Mouse (Mus musculus): ENCODE measurements at regions not wholly inside any gene's neighbourhood (a gene's known extent, or its start where the extent isn't known, plus 50 kb on each side); places are given as distances from the start of the nearest gene placed in this dataset.
A peak's percentile ranks its signal among the peaks of the same experiment; 100 is the strongest.

GRCm38 (mm10) chr4:137160526-137160925, 111.9 kb upstream of the Zbtb40 start:
- no peak for DNase-seq (ENCODE audit: low spot score)

- DNase-seq (ENCODE audit: low spot score): no peak
These were observed 109.6 kb upstream of the Zbtb40 start for GRCm38 (mm10) chr4:137158201-137158600.

- no peak for DNase-seq (ENCODE audit: low spot score)
These were observed 108.0 kb upstream of the Zbtb40 start for GRCm38 (mm10) chr4:137156441-137157105.

- DNase-seq (ENCODE audit: low spot score): no peak
These were observed 100.2 kb upstream of the Zbtb40 start for GRCm38 (mm10) chr4:137148756-137149155.

- DNase-seq (ENCODE audit: low spot score): no peak
These were observed 99.2 kb upstream of the Zbtb40 start for GRCm38 (mm10) chr4:137147795-137148194.

GRCm38 (mm10) chr4:137146326-137146725, 97.7 kb upstream of the Zbtb40 start:
- DNase-seq (ENCODE audit: low spot score): no peak

- no peak for DNase-seq (ENCODE audit: low spot score)
These were observed 93.7 kb upstream of the Zbtb40 start for GRCm38 (mm10) chr4:137142316-137142715.

- no peak for DNase-seq (ENCODE audit: low spot score)
These were observed 90.6 kb upstream of the Zbtb40 start for GRCm38 (mm10) chr4:137139051-137139705.

GRCm38 (mm10) chr4:137138127-137138526, 89.5 kb upstream of the Zbtb40 start:
- no peak for DNase-seq (ENCODE audit: low spot score)

GRCm38 (mm10) chr4:137136313-137136712, 87.7 kb upstream of the Zbtb40 start:
- no peak for DNase-seq (ENCODE audit: low spot score)

- DNase-seq (ENCODE audit: low spot score): no peak
These were observed 87.2 kb upstream of the Zbtb40 start for GRCm38 (mm10) chr4:137135792-137136191.

- DNase-seq (ENCODE audit: low spot score): no peak
These were observed 86.0 kb upstream of the Zbtb40 start for GRCm38 (mm10) chr4:137134553-137134952.

GRCm38 (mm10) chr4:137133789-137134188, 85.2 kb upstream of the Zbtb40 start:
- DNase-seq (ENCODE audit: low spot score): no peak

- no peak for DNase-seq (ENCODE audit: low spot score)
These were observed 82.1 kb upstream of the Zbtb40 start for GRCm38 (mm10) chr4:137130619-137131212.

GRCm38 (mm10) chr4:137128152-137128551, 79.6 kb upstream of the Zbtb40 start:
- DNase-seq (ENCODE audit: low spot score): no peak

GRCm38 (mm10) chr4:137121684-137122083, 73.1 kb upstream of the Zbtb40 start:
- no peak for DNase-seq (ENCODE audit: low spot score)

- no peak for DNase-seq (ENCODE audit: low spot score)
These were observed 72.0 kb upstream of the Zbtb40 start for GRCm38 (mm10) chr4:137120597-137120996.

GRCm38 (mm10) chr4:137118332-137118715, 69.7 kb upstream of the Zbtb40 start:
- DNase-seq (ENCODE audit: low spot score): no peak

GRCm38 (mm10) chr4:137117471-137118331, 69.1 kb upstream of the Zbtb40 start:
- peak; percentile 63 for DNase-seq (ENCODE audit: low spot score)

- no peak for DNase-seq (ENCODE audit: low spot score)
These were observed 66.5 kb upstream of the Zbtb40 start for GRCm38 (mm10) chr4:137115062-137115461.

GRCm38 (mm10) chr4:137110276-137110675, 61.7 kb upstream of the Zbtb40 start:
- DNase-seq (ENCODE audit: low spot score): no peak

- no peak for DNase-seq (ENCODE audit: low spot score)
These were observed 55.9 kb upstream of the Zbtb40 start for GRCm38 (mm10) chr4:137104447-137105044.

All from ovary, postnatal 14 days (tissue).